In the genomic region with DNA sequence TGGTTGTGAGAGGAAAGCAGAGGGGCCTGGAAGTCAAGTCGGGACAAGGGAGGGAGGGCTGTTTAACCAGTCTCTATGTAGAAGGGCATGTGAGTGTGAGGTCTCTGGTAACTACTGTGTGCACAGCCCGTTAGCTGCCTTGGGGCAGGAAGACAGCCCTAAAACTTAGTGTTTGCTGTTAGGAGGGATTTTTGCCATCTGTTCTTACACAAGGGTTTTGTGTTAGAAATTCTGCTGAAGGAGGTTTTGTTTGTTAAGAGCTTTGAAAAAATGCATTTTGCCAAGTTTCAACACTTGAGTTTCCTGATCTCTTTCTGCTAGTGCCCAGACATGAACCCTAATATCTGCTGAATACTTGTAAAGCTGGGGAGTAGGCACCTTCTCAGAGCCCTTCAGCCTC, we compare ENCODE assay signal across 20 mouse cellular contexts. TPM values are rescaled to one million over a fixed set of nuclear protein-coding genes. Genes with fewer than 3 reads are reported as not detected.
DNase-seq lines count a peak whose midpoint lies in the region; ATAC-seq and TF ChIP-seq lines count a peak whose summit lies in the region.
"Had no signal": no experiment of that assay in that cellular context is flagged by ENCODE, and none has a peak within 500 bp of the region (broad histone marks: within the 10 kb centered on the region; RNA-seq: fewer than 3 reads in every experiment).

No protein-coding gene starts in this region.

- ATAC-seq in stomach, embryonic 16.5 days (ENCODE audit: insufficient read depth, low FRiP score): no peak
- no peak for ATAC-seq in heart, embryonic 12.5 days (ENCODE audit: insufficient number of reproducible peaks, low FRiP score)
- ATAC-seq: forebrain, embryonic 13.5 days; forebrain, embryonic 15.5 days; forebrain, postnatal 0 days had no signal

- peaks cover 17% of the 10 kb centered on the region for H3K36me3 ChIP-seq in stomach, embryonic 16.5 days (ENCODE audit: control insufficient read depth, insufficient read depth, low read length)
- H3K36me3 ChIP-seq in heart, embryonic 12.5 days: peaks cover 39% of the 10 kb centered on the region

- H3K9ac ChIP-seq in stomach, embryonic 16.5 days (ENCODE audit: low read length): no peak overlapping the region
- H3K9ac ChIP-seq in heart, embryonic 12.5 days: no peak overlapping the region
- H3K9ac ChIP-seq: embryonic facial prominence, embryonic 13.5 days; forebrain, embryonic 13.5 days; forebrain, embryonic 15.5 days; forebrain, postnatal 0 days had no signal

- no peaks in the 10 kb centered on the region for H3K27me3 ChIP-seq in stomach, embryonic 16.5 days (ENCODE audit: control insufficient read depth, insufficient read depth, low read length)
- no peaks in the 10 kb centered on the region for H3K27me3 ChIP-seq in heart, embryonic 12.5 days (replicated peaks)
- H3K27me3 ChIP-seq: embryonic facial prominence, embryonic 13.5 days; forebrain, embryonic 13.5 days; forebrain, embryonic 15.5 days had no signal

- H3K9me3 ChIP-seq in stomach, embryonic 16.5 days (replicated peaks; ENCODE audit: control insufficient read depth, low read length): no peaks in the 10 kb centered on the region
- no peaks in the 10 kb centered on the region for H3K9me3 ChIP-seq in heart, embryonic 12.5 days (replicated peaks)
- H3K9me3 ChIP-seq: embryonic facial prominence, embryonic 13.5 days; forebrain, embryonic 13.5 days; forebrain, embryonic 15.5 days had no signal

- 75% methylated on average over 2 of the region's 2 CpGs for WGBS in stomach, embryonic 16.5 days
- WGBS in heart, embryonic 12.5 days: 82% methylated on average over 2 of the region's 2 CpGs

- no peak overlapping the region for H3K4me2 ChIP-seq in stomach, embryonic 16.5 days (ENCODE audit: low read depth, low read length)
- no peak overlapping the region for H3K4me2 ChIP-seq in heart, embryonic 12.5 days
- H3K4me2 ChIP-seq: embryonic facial prominence, embryonic 13.5 days; forebrain, embryonic 13.5 days; forebrain, embryonic 15.5 days had no signal

- no peak for TF ChIP-seq CTCF in gastrocnemius, adult 2 months (IDR thresholded peaks at IDR 0.05)
- TF ChIP-seq CTCF in layer of hippocampus, adult 2 months (conservative IDR thresholded peaks at IDR 0.05): no peak

- DNase-seq in gastrocnemius, adult 2 months: no peak
- no peak for DNase-seq in gastrocnemius, adult 18-20 months (ENCODE audit: low spot score)
- DNase-seq in layer of hippocampus, adult 2 months (ENCODE audit: low spot score in 2 of 2): no peak
- DNase-seq in layer of hippocampus, postnatal 14 days (ENCODE audit: low spot score in 2 of 2): no peak
- DNase-seq in adipocyte (ENCODE audit: low spot score): peak; percentile 56
- no peak for DNase-seq in ovary, postnatal 10 days (ENCODE audit: low spot score)
- DNase-seq: adrenal gland, adult 8-10 months; adrenal gland, postnatal 14 days; adrenal gland, postnatal 36 days; cerebellum, adult 11-12 months; cerebellum, adult 2 months; cerebellum, adult 9-10 months; cerebellum, postnatal 10 days; cerebellum, postnatal 25 days; forebrain, postnatal 0 days had no signal

- no peaks in the 10 kb centered on the region for H3K4me1 ChIP-seq in stomach, embryonic 16.5 days (ENCODE audit: control insufficient read depth, insufficient read depth, low read length)
- H3K4me1 ChIP-seq in heart, embryonic 12.5 days (replicated peaks): peaks cover 19% of the 10 kb centered on the region
- H3K4me1 ChIP-seq: embryonic facial prominence, embryonic 13.5 days; forebrain, embryonic 13.5 days; forebrain, embryonic 15.5 days had no signal

- intact Hi-C loops in gastrocnemius, adult 2 months (cut with DNase I): no loop called here

- no peak overlapping the region for H3K4me3 ChIP-seq in gastrocnemius, adult 2 months
- H3K4me3 ChIP-seq in layer of hippocampus, adult 2 months: no peak overlapping the region
- H3K4me3 ChIP-seq in stomach, embryonic 16.5 days (replicated peaks; ENCODE audit: low read length): no peak overlapping the region
- H3K4me3 ChIP-seq in heart, embryonic 12.5 days: no peak overlapping the region
- H3K4me3 ChIP-seq: embryonic facial prominence, embryonic 13.5 days; forebrain, embryonic 13.5 days; forebrain, embryonic 15.5 days had no signal

- H3K27ac ChIP-seq in gastrocnemius, adult 2 months: 0 out of 2 replicates have a peak overlapping the region, but pooled peaks have one; percentile 9
- H3K27ac ChIP-seq in layer of hippocampus, adult 2 months: peak overlapping the region; percentile 2; the same call in 1 of the 2 replicates
- H3K27ac ChIP-seq in stomach, embryonic 16.5 days (ENCODE audit: low read length): peak overlapping the region; percentile 6; the same call in 1 of the 2 replicates
- H3K27ac ChIP-seq in heart, embryonic 12.5 days (ENCODE audit: poor library complexity, severe bottlenecking): no peak overlapping the region
- H3K27ac ChIP-seq: embryonic facial prominence, embryonic 13.5 days; forebrain, embryonic 13.5 days; forebrain, embryonic 15.5 days had no signal

RNA-seq across cellular contexts. Expression of gene Setx, which starts 57.1 kb away (rescaled TPM):
- 10 to 100 TPM; 25.0 to 32.9 TPM for total RNA-seq in gastrocnemius, adult 2 months (2021)
- 10 to 100 TPM; 31.9 to 33.4 TPM for total RNA-seq in gastrocnemius, adult 18-20 months (2021)
- 10 to 100 TPM; 44.9 to 47.8 TPM for total RNA-seq in layer of hippocampus, adult 2 months (2021)
- total RNA-seq in layer of hippocampus, postnatal 14 days (2021): 10 to 100 TPM; 43.8 to 52.8 TPM
- 8.1 and 8.6 TPM in 2 replicates for polyA plus RNA-seq in stomach, embryonic 16.5 days (2015; fragmentation: Nextera tagmentation; extraction: Ambion mirVana)
- 12.0 and 12.1 TPM in 2 replicates for polyA plus RNA-seq in heart, embryonic 12.5 days (2016; fragmentation: Nextera tagmentation; extraction: Ambion mirVana)
